Mouse (Mus musculus): Measurements from ENCODE around the gene Armc3. TPM values are rescaled to one million over a fixed set of nuclear protein-coding genes. Genes with fewer than 3 reads are reported as not detected.

Armc3 gene
- polyA plus RNA-seq, 1 experiment from 2014 or later = 2.2 TPM

GRCm38 (mm10) chr2:19200112-19200511 is 1.0 kb downstream of the Armc3 start:
- Histone ChIP-seq H3K4me1 (ENCODE audit: control insufficient read depth, insufficient read depth, low read length) (0 out of 2 replicates have a peak, but pooled peaks cover 2% of the 10 kb centered on the region), H3K4me3 (ENCODE audit: low read depth, low read length) (no peak overlapping the region), H3K27ac (ENCODE audit: low read length) (no peak overlapping the region), H3K9ac (ENCODE audit: low read depth, low read length) (no peak overlapping the region), H3K4me2 (ENCODE audit: low read length) (no peak overlapping the region), H3K9me3 (replicated peaks; ENCODE audit: control insufficient read depth, low read length, poor library complexity, severe bottlenecking) (no peaks in the 10 kb centered on the region), H3K36me3 (ENCODE audit: control insufficient read depth, insufficient read depth, low read length) (no peaks in the 10 kb centered on the region), H3K27me3 (ENCODE audit: control insufficient read depth, insufficient read depth, low read depth, low read length) (no peaks in the 10 kb centered on the region)
- no peak for ATAC-seq
- 81% methylated on average over 1 of the region's 1 CpGs for WGBS

- WGBS = 86% methylated on average over 2 of the region's 2 CpGs
- H3K9me3 ChIP-seq (replicated peaks; ENCODE audit: control insufficient read depth, low read length, poor library complexity, severe bottlenecking) = no peaks in the 10 kb centered on the region
- H3K4me1 ChIP-seq (ENCODE audit: control insufficient read depth, insufficient read depth, low read length) = 0 out of 2 replicates have a peak, but pooled peaks cover 2% of the 10 kb centered on the region
- no peak overlapping the region for H3K4me2 ChIP-seq (ENCODE audit: low read length)
- no peaks in the 10 kb centered on the region for H3K27me3 ChIP-seq (ENCODE audit: control insufficient read depth, insufficient read depth, low read depth, low read length)
- no peak for ATAC-seq
- H3K27ac ChIP-seq (ENCODE audit: low read length) = no peak overlapping the region
- no peak overlapping the region for H3K9ac ChIP-seq (ENCODE audit: low read depth, low read length)
- no peaks in the 10 kb centered on the region for H3K36me3 ChIP-seq (ENCODE audit: control insufficient read depth, insufficient read depth, low read length)
- H3K4me3 ChIP-seq (ENCODE audit: low read depth, low read length) = no peak overlapping the region
These were observed 2.6 kb downstream of the Armc3 start for GRCm38 (mm10) chr2:19201682-19202081.

GRCm38 (mm10) chr2:19234305-19234704 is 35.2 kb downstream of the Armc3 start:
- H3K4me3 ChIP-seq (ENCODE audit: low read depth, low read length) = no peak overlapping the region
- H3K9ac ChIP-seq (ENCODE audit: low read depth, low read length) = no peak overlapping the region
- H3K9me3 ChIP-seq (replicated peaks; ENCODE audit: control insufficient read depth, low read length, poor library complexity, severe bottlenecking) = no peaks in the 10 kb centered on the region
- H3K27me3 ChIP-seq (ENCODE audit: control insufficient read depth, insufficient read depth, low read depth, low read length) = no peaks in the 10 kb centered on the region
- no peaks in the 10 kb centered on the region for H3K4me1 ChIP-seq (ENCODE audit: control insufficient read depth, insufficient read depth, low read length)
- no peak overlapping the region for H3K4me2 ChIP-seq (ENCODE audit: low read length)
- H3K36me3 ChIP-seq (ENCODE audit: control insufficient read depth, insufficient read depth, low read length) = no peaks in the 10 kb centered on the region
- no peak overlapping the region for H3K27ac ChIP-seq (ENCODE audit: low read length)
- no peak for ATAC-seq
- WGBS = 84% methylated on average over 5 of the region's 5 CpGs

- H3K4me3 ChIP-seq (ENCODE audit: low read depth, low read length) = no peak overlapping the region
- no peak overlapping the region for H3K27ac ChIP-seq (ENCODE audit: low read length)
- no peak for ATAC-seq
- no peaks in the 10 kb centered on the region for H3K27me3 ChIP-seq (ENCODE audit: control insufficient read depth, insufficient read depth, low read depth, low read length)
- no peaks in the 10 kb centered on the region for H3K36me3 ChIP-seq (ENCODE audit: control insufficient read depth, insufficient read depth, low read length)
- no peak overlapping the region for H3K9ac ChIP-seq (ENCODE audit: low read depth, low read length)
- H3K4me1 ChIP-seq (ENCODE audit: control insufficient read depth, insufficient read depth, low read length) = no peaks in the 10 kb centered on the region
- no peak overlapping the region for H3K4me2 ChIP-seq (ENCODE audit: low read length)
- H3K9me3 ChIP-seq (replicated peaks; ENCODE audit: control insufficient read depth, low read length, poor library complexity, severe bottlenecking) = no peaks in the 10 kb centered on the region
- 92% methylated on average over 2 of the region's 2 CpGs for WGBS
These were observed 36.1 kb downstream of the Armc3 start for GRCm38 (mm10) chr2:19235193-19235592.

GRCm38 (mm10) chr2:19235614-19236013 is 36.5 kb downstream of the Armc3 start:
- Histone ChIP-seq H3K27ac (ENCODE audit: low read length) (no peak overlapping the region), H3K9me3 (replicated peaks; ENCODE audit: control insufficient read depth, low read length, poor library complexity, severe bottlenecking) (no peaks in the 10 kb centered on the region), H3K4me1 (ENCODE audit: control insufficient read depth, insufficient read depth, low read length) (no peaks in the 10 kb centered on the region), H3K9ac (ENCODE audit: low read depth, low read length) (no peak overlapping the region), H3K4me3 (ENCODE audit: low read depth, low read length) (no peak overlapping the region), H3K4me2 (ENCODE audit: low read length) (no peak overlapping the region), H3K27me3 (ENCODE audit: control insufficient read depth, insufficient read depth, low read depth, low read length) (no peaks in the 10 kb centered on the region), H3K36me3 (ENCODE audit: control insufficient read depth, insufficient read depth, low read length) (no peaks in the 10 kb centered on the region)
- WGBS = 56% methylated on average over 4 of the region's 4 CpGs
- no peak for ATAC-seq

GRCm38 (mm10) chr2:19238771-19239170 is 39.7 kb downstream of the Armc3 start:
- ATAC-seq = no peak
- no peak overlapping the region for H3K4me3 ChIP-seq (ENCODE audit: low read depth, low read length)
- H3K4me2 ChIP-seq (ENCODE audit: low read length) = no peak overlapping the region
- no peak overlapping the region for H3K9ac ChIP-seq (ENCODE audit: low read depth, low read length)
- H3K27ac ChIP-seq (ENCODE audit: low read length) = no peak overlapping the region
- H3K27me3 ChIP-seq (ENCODE audit: control insufficient read depth, insufficient read depth, low read depth, low read length) = no peaks in the 10 kb centered on the region
- WGBS = 69% methylated on average over 2 of the region's 2 CpGs
- no peaks in the 10 kb centered on the region for H3K4me1 ChIP-seq (ENCODE audit: control insufficient read depth, insufficient read depth, low read length)
- no peaks in the 10 kb centered on the region for H3K36me3 ChIP-seq (ENCODE audit: control insufficient read depth, insufficient read depth, low read length)
- H3K9me3 ChIP-seq (replicated peaks; ENCODE audit: control insufficient read depth, low read length, poor library complexity, severe bottlenecking) = no peaks in the 10 kb centered on the region

- Histone ChIP-seq H3K4me2 (ENCODE audit: low read length) (no peak overlapping the region), H3K4me3 (ENCODE audit: low read depth, low read length) (no peak overlapping the region), H3K27ac (ENCODE audit: low read length) (no peak overlapping the region), H3K9me3 (replicated peaks; ENCODE audit: control insufficient read depth, low read length, poor library complexity, severe bottlenecking) (no peaks in the 10 kb centered on the region), H3K27me3 (ENCODE audit: control insufficient read depth, insufficient read depth, low read depth, low read length) (no peaks in the 10 kb centered on the region), H3K36me3 (ENCODE audit: control insufficient read depth, insufficient read depth, low read length) (no peaks in the 10 kb centered on the region), H3K9ac (ENCODE audit: low read depth, low read length) (no peak overlapping the region), H3K4me1 (ENCODE audit: control insufficient read depth, insufficient read depth, low read length) (no peaks in the 10 kb centered on the region)
- ATAC-seq = no peak
- 88% methylated on average over 11 of the region's 11 CpGs for WGBS
These were observed 50.5 kb downstream of the Armc3 start for GRCm38 (mm10) chr2:19249611-19250010.

GRCm38 (mm10) chr2:19255037-19255436 is 55.9 kb downstream of the Armc3 start:
- no peaks in the 10 kb centered on the region for H3K27me3 ChIP-seq (ENCODE audit: control insufficient read depth, insufficient read depth, low read depth, low read length)
- H3K27ac ChIP-seq (ENCODE audit: low read length) = no peak overlapping the region
- H3K4me1 ChIP-seq (ENCODE audit: control insufficient read depth, insufficient read depth, low read length) = no peaks in the 10 kb centered on the region
- no peak overlapping the region for H3K4me2 ChIP-seq (ENCODE audit: low read length)
- H3K4me3 ChIP-seq (ENCODE audit: low read depth, low read length) = no peak overlapping the region
- H3K36me3 ChIP-seq (ENCODE audit: control insufficient read depth, insufficient read depth, low read length) = no peaks in the 10 kb centered on the region
- no peak for ATAC-seq
- H3K9ac ChIP-seq (ENCODE audit: low read depth, low read length) = no peak overlapping the region
- WGBS = 92% methylated on average over 3 of the region's 3 CpGs
- no peaks in the 10 kb centered on the region for H3K9me3 ChIP-seq (replicated peaks; ENCODE audit: control insufficient read depth, low read length, poor library complexity, severe bottlenecking)

GRCm38 (mm10) chr2:19257255-19257654 is 58.2 kb downstream of the Armc3 start:
- H3K4me3 ChIP-seq (ENCODE audit: low read depth, low read length) = no peak overlapping the region
- no peaks in the 10 kb centered on the region for H3K9me3 ChIP-seq (replicated peaks; ENCODE audit: control insufficient read depth, low read length, poor library complexity, severe bottlenecking)
- no peak overlapping the region for H3K4me2 ChIP-seq (ENCODE audit: low read length)
- no peak overlapping the region for H3K9ac ChIP-seq (ENCODE audit: low read depth, low read length)
- no peaks in the 10 kb centered on the region for H3K36me3 ChIP-seq (ENCODE audit: control insufficient read depth, insufficient read depth, low read length)
- ATAC-seq = 0 out of 2 replicates have a peak, but pooled peaks have one; percentile 39
- no peaks in the 10 kb centered on the region for H3K4me1 ChIP-seq (ENCODE audit: control insufficient read depth, insufficient read depth, low read length)
- H3K27ac ChIP-seq (ENCODE audit: low read length) = no peak overlapping the region
- no peaks in the 10 kb centered on the region for H3K27me3 ChIP-seq (ENCODE audit: control insufficient read depth, insufficient read depth, low read depth, low read length)

- WGBS = 75% methylated on average over 6 of the region's 6 CpGs
- H3K4me2 ChIP-seq (ENCODE audit: low read length) = no peak overlapping the region
- ATAC-seq = no peak
- no peaks in the 10 kb centered on the region for H3K27me3 ChIP-seq (ENCODE audit: control insufficient read depth, insufficient read depth, low read depth, low read length)
- H3K4me3 ChIP-seq (ENCODE audit: low read depth, low read length) = no peak overlapping the region
- H3K27ac ChIP-seq (ENCODE audit: low read length) = no peak overlapping the region
- no peaks in the 10 kb centered on the region for H3K9me3 ChIP-seq (replicated peaks; ENCODE audit: control insufficient read depth, low read length, poor library complexity, severe bottlenecking)
- H3K9ac ChIP-seq (ENCODE audit: low read depth, low read length) = no peak overlapping the region
- no peaks in the 10 kb centered on the region for H3K4me1 ChIP-seq (ENCODE audit: control insufficient read depth, insufficient read depth, low read length)
- H3K36me3 ChIP-seq (ENCODE audit: control insufficient read depth, insufficient read depth, low read length) = no peaks in the 10 kb centered on the region
These were observed 61.3 kb downstream of the Armc3 start for GRCm38 (mm10) chr2:19260399-19260798.

All from midbrain, embryonic 16.5 days (tissue).